In genomic region chr16:32682841-32683240, GRCm38 (mm10) we compare ENCODE assay signal across 19 mouse cellular contexts. TPM values are rescaled to one million over a fixed set of nuclear protein-coding genes. Genes with fewer than 3 reads are reported as not detected.
DNase-seq lines count a peak whose midpoint lies in the region; ATAC-seq and TF ChIP-seq lines count a peak whose summit lies in the region.
"Had no signal": no experiment of that assay in that cellular context is flagged by ENCODE, and none has a peak within 500 bp of the region (broad histone marks: within the 10 kb centered on the region; RNA-seq: fewer than 3 reads in every experiment).

No protein-coding gene starts in this region.

- 83% methylated on average over 4 of the region's 4 CpGs for WGBS in forebrain, postnatal 0 days
- 84% methylated on average over 4 of the region's 4 CpGs for WGBS in forebrain, embryonic 15.5 days
- 81% methylated on average over 4 of the region's 4 CpGs for WGBS in kidney, embryonic 15.5 days
- WGBS in neural tube, embryonic 14.5 days, result 90% methylated on average over 4 of the region's 4 CpGs
- 79% methylated on average over 4 of the region's 4 CpGs for WGBS in neural tube, embryonic 15.5 days
- WGBS in limb, embryonic 15.5 days, result 79% methylated on average over 4 of the region's 4 CpGs

- H3K27ac ChIP-seq in forebrain, postnatal 0 days (ENCODE audit: low read depth, low read length), result no peak overlapping the region
- H3K27ac ChIP-seq in forebrain, embryonic 15.5 days (replicated peaks), result no peak overlapping the region; the same call in 1 of the 2 replicates
- H3K27ac ChIP-seq in kidney, embryonic 15.5 days, result no peak overlapping the region
- no peak overlapping the region for H3K27ac ChIP-seq in neural tube, embryonic 14.5 days (ENCODE audit: low read depth, low read length)
- no peak overlapping the region for H3K27ac ChIP-seq in neural tube, embryonic 15.5 days (replicated peaks)
- H3K27ac ChIP-seq in limb, embryonic 15.5 days, result no peak overlapping the region
- H3K27ac ChIP-seq: embryonic facial prominence, embryonic 12.5 days; limb, embryonic 12.5 days; macrophage had no signal

- peaks cover 46% of the 10 kb centered on the region for H3K36me3 ChIP-seq in forebrain, postnatal 0 days (ENCODE audit: insufficient read depth)
- peaks cover 30% of the 10 kb centered on the region for H3K36me3 ChIP-seq in forebrain, embryonic 15.5 days
- H3K36me3 ChIP-seq in kidney, embryonic 15.5 days, result peaks cover 45% of the 10 kb centered on the region
- peaks cover 38% of the 10 kb centered on the region for H3K36me3 ChIP-seq in neural tube, embryonic 14.5 days (ENCODE audit: control insufficient read depth, insufficient read depth, low read length)
- H3K36me3 ChIP-seq in neural tube, embryonic 15.5 days, result peaks cover 36% of the 10 kb centered on the region
- H3K36me3 ChIP-seq in limb, embryonic 15.5 days, result peaks cover 49% of the 10 kb centered on the region

- H3K4me3 ChIP-seq in forebrain, postnatal 0 days (ENCODE audit: low read depth, low read length), result no peak overlapping the region
- no peak overlapping the region for H3K4me3 ChIP-seq in forebrain, embryonic 15.5 days
- no peak overlapping the region for H3K4me3 ChIP-seq in kidney, embryonic 15.5 days (replicated peaks)
- no peak overlapping the region for H3K4me3 ChIP-seq in neural tube, embryonic 14.5 days (ENCODE audit: low read depth, low read length)
- no peak overlapping the region for H3K4me3 ChIP-seq in neural tube, embryonic 15.5 days (replicated peaks)
- H3K4me3 ChIP-seq in limb, embryonic 15.5 days, result no peak overlapping the region
- H3K4me3 ChIP-seq: embryonic facial prominence, embryonic 12.5 days; limb, embryonic 12.5 days had no signal

- DNase-seq in forebrain, postnatal 0 days, result no peak
- no peak for DNase-seq in kidney, postnatal 25 days
- DNase-seq: cerebellum, adult 11-12 months; gastrocnemius, postnatal 25 days; thymus, adult 18-20 months had no signal

- no peaks in the 10 kb centered on the region for H3K9me3 ChIP-seq in forebrain, postnatal 0 days (ENCODE audit: low read length)
- H3K9me3 ChIP-seq in forebrain, embryonic 15.5 days, result no peaks in the 10 kb centered on the region
- no peaks in the 10 kb centered on the region for H3K9me3 ChIP-seq in kidney, embryonic 15.5 days (replicated peaks)
- H3K9me3 ChIP-seq in neural tube, embryonic 14.5 days (ENCODE audit: control insufficient read depth, low read length), result no peaks in the 10 kb centered on the region
- H3K9me3 ChIP-seq in neural tube, embryonic 15.5 days (replicated peaks), result no peaks in the 10 kb centered on the region
- H3K9me3 ChIP-seq in limb, embryonic 15.5 days, result no peaks in the 10 kb centered on the region
- H3K9me3 ChIP-seq: embryonic facial prominence, embryonic 12.5 days; limb, embryonic 12.5 days had no signal

- TF ChIP-seq CTCF in forebrain, postnatal 0 days (IDR thresholded peaks at IDR 0.05; ENCODE audit: low read depth), result no peak

- no peaks in the 10 kb centered on the region for H3K4me1 ChIP-seq in forebrain, postnatal 0 days (ENCODE audit: insufficient read depth)
- no peaks in the 10 kb centered on the region for H3K4me1 ChIP-seq in forebrain, embryonic 15.5 days
- H3K4me1 ChIP-seq in kidney, embryonic 15.5 days, result peaks cover 13% of the 10 kb centered on the region; the same call in 1 of the 2 replicates
- no peaks in the 10 kb centered on the region for H3K4me1 ChIP-seq in neural tube, embryonic 14.5 days (ENCODE audit: control insufficient read depth, insufficient read depth, low read length)
- no peaks in the 10 kb centered on the region for H3K4me1 ChIP-seq in neural tube, embryonic 15.5 days
- H3K4me1 ChIP-seq in limb, embryonic 15.5 days, result no peaks in the 10 kb centered on the region
- H3K4me1 ChIP-seq: embryonic facial prominence, embryonic 12.5 days; limb, embryonic 12.5 days had no signal

- ATAC-seq in forebrain, postnatal 0 days, result 0 out of 2 replicates have a peak, but pooled peaks have one; percentile 7
- ATAC-seq in forebrain, embryonic 15.5 days (replicated peaks), result no peak
- peak; percentile 24; the same call in 1 of the 2 replicates for ATAC-seq in kidney, embryonic 15.5 days (replicated peaks; ENCODE audit: low FRiP score)
- 0 out of 2 replicates have a peak, but pooled peaks have one; percentile 27 for ATAC-seq in neural tube, embryonic 14.5 days (ENCODE audit: low read depth)
- no peak for ATAC-seq in neural tube, embryonic 15.5 days (ENCODE audit: low FRiP score)
- no peak for ATAC-seq in limb, embryonic 15.5 days (ENCODE audit: insufficient number of reproducible peaks, low FRiP score, low TSS enrichment, low read depth)
- ATAC-seq in megakaryocyte, adult 5-6 weeks (ENCODE audit: poor library complexity, severe bottlenecking), result no peak

- no peaks in the 10 kb centered on the region for H3K27me3 ChIP-seq in forebrain, postnatal 0 days (ENCODE audit: insufficient read depth, low read length)
- no peaks in the 10 kb centered on the region for H3K27me3 ChIP-seq in forebrain, embryonic 15.5 days
- no peaks in the 10 kb centered on the region for H3K27me3 ChIP-seq in kidney, embryonic 15.5 days
- no peaks in the 10 kb centered on the region for H3K27me3 ChIP-seq in neural tube, embryonic 14.5 days (ENCODE audit: control insufficient read depth, insufficient read depth, low read length)
- no peaks in the 10 kb centered on the region for H3K27me3 ChIP-seq in neural tube, embryonic 15.5 days (replicated peaks)
- H3K27me3 ChIP-seq in limb, embryonic 15.5 days, result no peaks in the 10 kb centered on the region
- H3K27me3 ChIP-seq: embryonic facial prominence, embryonic 12.5 days; limb, embryonic 12.5 days had no signal

- H3K4me2 ChIP-seq in forebrain, postnatal 0 days (ENCODE audit: low read depth), result no peak overlapping the region
- H3K4me2 ChIP-seq in forebrain, embryonic 15.5 days (replicated peaks), result no peak overlapping the region
- no peak overlapping the region for H3K4me2 ChIP-seq in kidney, embryonic 15.5 days
- H3K4me2 ChIP-seq in neural tube, embryonic 14.5 days (ENCODE audit: low read depth, low read length), result no peak overlapping the region
- H3K4me2 ChIP-seq in neural tube, embryonic 15.5 days, result no peak overlapping the region
- H3K4me2 ChIP-seq in limb, embryonic 15.5 days, result no peak overlapping the region
- H3K4me2 ChIP-seq: embryonic facial prominence, embryonic 12.5 days; heart, embryonic 11.5 days; limb, embryonic 12.5 days had no signal

- no peak overlapping the region for H3K9ac ChIP-seq in forebrain, postnatal 0 days
- H3K9ac ChIP-seq in forebrain, embryonic 15.5 days (replicated peaks), result no peak overlapping the region
- no peak overlapping the region for H3K9ac ChIP-seq in kidney, embryonic 15.5 days
- H3K9ac ChIP-seq in neural tube, embryonic 14.5 days (replicated peaks; ENCODE audit: low read depth, low read length), result no peak overlapping the region
- no peak overlapping the region for H3K9ac ChIP-seq in neural tube, embryonic 15.5 days (replicated peaks)
- H3K9ac ChIP-seq in limb, embryonic 15.5 days, result 0 out of 2 replicates have a peak overlapping the region, but pooled peaks have one; percentile 4
- H3K9ac ChIP-seq: embryonic facial prominence, embryonic 12.5 days; limb, embryonic 12.5 days had no signal

RNA-seq across cellular contexts. Expression of gene Tnk2, which starts 39.2 kb away (rescaled TPM):
- total RNA-seq in forebrain, postnatal 0 days (2014; rRNA removed), result 48.4 and 55.3 TPM in 2 replicates
- 10.3 and 13.2 TPM in 2 replicates for polyA plus RNA-seq in forebrain, postnatal 0 days (2015; fragmentation: Nextera tagmentation; extraction: Ambion mirVana)
- 16.0 and 20.4 TPM in 2 replicates for polyA plus RNA-seq in forebrain, embryonic 15.5 days (2015; fragmentation: Nextera tagmentation; extraction: Ambion mirVana)
- polyA plus RNA-seq in kidney, embryonic 15.5 days (2015; fragmentation: Nextera tagmentation; extraction: Ambion mirVana), result 9.3 and 12.4 TPM in 2 replicates
- polyA plus RNA-seq in neural tube, embryonic 14.5 days (2014; fragmentation: Nextera tagmentation; extraction: Ambion mirVana), result 18.7 and 23.9 TPM in 2 replicates
- 20.0 and 23.2 TPM in 2 replicates for polyA plus RNA-seq in neural tube, embryonic 15.5 days (2015; fragmentation: Nextera tagmentation; extraction: Ambion mirVana)
- polyA plus RNA-seq in limb, embryonic 15.5 days (2015; fragmentation: Nextera tagmentation; extraction: Ambion mirVana), result 13.9 and 14.5 TPM in 2 replicates
- 5.5 and 12.0 TPM in 2 replicates for total RNA-seq in megakaryocyte, adult 5-6 weeks (2015)
- 6.4 and 8.6 TPM in 2 replicates for total RNA-seq in megakaryocyte, adult 5-6 weeks (2017)

RNA-seq across cellular contexts. Expression of gene Muc4, which starts 52.8 kb away (rescaled TPM):
- not detected in 2 replicates for total RNA-seq in forebrain, postnatal 0 days (2014; rRNA removed)
- polyA plus RNA-seq in forebrain, postnatal 0 days (2015; fragmentation: Nextera tagmentation; extraction: Ambion mirVana), result not detected in 2 replicates
- not detected in 2 replicates for polyA plus RNA-seq in forebrain, embryonic 15.5 days (2015; fragmentation: Nextera tagmentation; extraction: Ambion mirVana)
- 0.06 and 0.25 TPM in 2 replicates for polyA plus RNA-seq in kidney, embryonic 15.5 days (2015; fragmentation: Nextera tagmentation; extraction: Ambion mirVana)
- polyA plus RNA-seq in neural tube, embryonic 14.5 days (2014; fragmentation: Nextera tagmentation; extraction: Ambion mirVana), result 0.08 and 0.35 TPM in 2 replicates
- polyA plus RNA-seq in neural tube, embryonic 15.5 days (2015; fragmentation: Nextera tagmentation; extraction: Ambion mirVana), result 0.14 and 0.24 TPM in 2 replicates
- polyA plus RNA-seq in limb, embryonic 15.5 days (2015; fragmentation: Nextera tagmentation; extraction: Ambion mirVana), result not detected in 2 replicates
- not detected in 2 replicates for total RNA-seq in megakaryocyte, adult 5-6 weeks (2015)
- not detected in 2 replicates for total RNA-seq in megakaryocyte, adult 5-6 weeks (2017)
- total RNA-seq: heart, postnatal 4 days; left cerebral cortex, adult 18-20 months; MEL; monocyte, adult 5-6 weeks had no signal
- polyA plus RNA-seq: limb, embryonic 12.5 days; macrophage had no signal

Comparison
In these comparisons a context has a peak if more than half of its experiments do, and no peak if none do; other contexts are left out.
1. ATAC-seq: peak in forebrain, postnatal 0 days (single experiment), kidney, embryonic 15.5 days (single experiment) and neural tube, embryonic 14.5 days (single experiment); none in forebrain, embryonic 15.5 days (single experiment), neural tube, embryonic 15.5 days (single experiment), limb, embryonic 15.5 days (single experiment) and megakaryocyte, adult 5-6 weeks (single experiment).